Mouse (Mus musculus): ENCODE measurements around the gene Olfr658. TPM values are rescaled to one million over a fixed set of nuclear protein-coding genes. Genes with fewer than 3 reads are reported as not detected.

The Olfr658 gene
- total and polyA plus RNA-seq, 3 experiments, result not detected

DNA sequence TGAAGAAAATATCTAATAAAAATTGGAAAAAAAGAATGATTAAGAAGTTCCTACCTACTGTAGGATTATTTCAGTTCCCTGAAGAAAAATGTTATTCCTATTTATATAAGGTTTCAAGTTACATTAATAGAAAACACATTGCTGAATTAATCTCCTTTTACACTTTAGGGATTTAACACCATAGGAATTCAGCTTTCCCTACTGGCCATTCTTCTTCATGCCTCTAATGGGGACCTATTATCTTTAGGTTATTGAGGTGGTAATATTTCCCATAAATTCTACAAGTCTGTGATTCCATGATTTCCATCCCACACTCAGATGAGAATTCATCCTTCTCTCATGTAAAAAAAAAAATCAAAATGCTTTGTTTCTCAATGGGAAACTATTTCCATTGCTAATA is 22.6 kb downstream of the Olfr658 start, which contains the start of gene Olfr657:
TSS of gene Olfr657 (plus strand) at position 301 of the 400 bp plus-strand sequence.
- Histone ChIP-seq H3K4me3 (ENCODE audit: control insufficient read depth in 1 of 2, insufficient read depth in 1 of 2, low read depth in 2 of 2, low read length in 2 of 2) (no peak within 1 kb of the TSS), H3K36me3 (ENCODE audit: control insufficient read depth in 1 of 2, insufficient read depth in 2 of 2, low read length in 2 of 2) (no peaks in the 10 kb centered on the region), H3K9ac (ENCODE audit: control insufficient read depth, low read depth, low read length, poor library complexity, severe bottlenecking) (no peak within 1 kb of the TSS), H3K79me2 (ENCODE audit: control insufficient read depth, insufficient read depth, low read length, poor library complexity) (no peaks in the 10 kb centered on the region), H3K4me1 (ENCODE audit: control insufficient read depth in 1 of 2, insufficient read depth in 2 of 2, low read length in 2 of 2) (no peaks in the 10 kb centered on the region), H3K9me3 (replicated peaks; ENCODE audit: insufficient read depth, low read length) (no peaks in the 10 kb centered on the region), H3K27ac (ENCODE audit: control insufficient read depth, low read depth, low read length) (no peak within 1 kb of the TSS), H3K27me3 (ENCODE audit: control insufficient read depth in 1 of 2, insufficient read depth in 2 of 2, low read length in 2 of 2) (no peaks in the 10 kb centered on the region)
- no peak for DNase-seq (ENCODE audit: low read depth, low spot score)
- TF ChIP-seq RAD21 (IDR thresholded peaks at IDR 0.05; ENCODE audit: low read depth, low read length) (no peak), USF1 (IDR thresholded peaks at IDR 0.05; ENCODE audit: low read depth, low read length) (no peak), SMC3 (IDR thresholded peaks at IDR 0.05; ENCODE audit: low read depth, low read length) (no peak), MYB (IDR thresholded peaks at IDR 0.05; ENCODE audit: low read depth, low read length) (no peak), ZC3H11A (IDR thresholded peaks at IDR 0.05; ENCODE audit: low read depth, low read length) (no peak), GATA1 (IDR thresholded peaks at IDR 0.05; ENCODE audit: low read depth, low read length) (no peak), BHLHE40 (IDR thresholded peaks at IDR 0.05; ENCODE audit: borderline replicate concordance, low read depth, low read length) (no peak), EP300 (IDR thresholded peaks at IDR 0.05; ENCODE audit: low read depth in 1 of 2, low read length in 2 of 2) (no peak), CHD1 (IDR thresholded peaks at IDR 0.05; ENCODE audit: low read depth, low read length) (no peak), CTCF (IDR thresholded peaks at IDR 0.05 in 2 of 3, conservative IDR thresholded peaks at IDR 0.05 in 1 of 3; ENCODE audit: control insufficient read depth in 1 of 3, insufficient read depth in 1 of 3, low read depth in 2 of 3, low read length in 3 of 3, poor library complexity in 1 of 3, severe bottlenecking in 1 of 3) (no peak), ZMIZ1 (IDR thresholded peaks at IDR 0.05; ENCODE audit: low read depth, low read length) (no peak), POLR2AphosphoS5 (IDR thresholded peaks at IDR 0.05; ENCODE audit: borderline replicate concordance, low read depth, low read length) (no peak), ZKSCAN1 (IDR thresholded peaks at IDR 0.05; ENCODE audit: low read depth, low read length) (no peak), GABPA (IDR thresholded peaks at IDR 0.05; ENCODE audit: low read depth, low read length) (no peak), NELFE (IDR thresholded peaks at IDR 0.05; ENCODE audit: low read depth, low read length) (no peak), MEF2A (IDR thresholded peaks at IDR 0.05; ENCODE audit: extremely low read depth, insufficient replicate concordance, low read depth, low read length, poor library complexity, severe bottlenecking) (no peak)

- DNase-seq (ENCODE audit: low read depth, low spot score), result no peak
- Histone ChIP-seq H3K4me3 (ENCODE audit: control insufficient read depth in 1 of 2, insufficient read depth in 1 of 2, low read depth in 2 of 2, low read length in 2 of 2) (no peak within 1 kb of the TSS), H3K9me3 (replicated peaks; ENCODE audit: insufficient read depth, low read length) (no peaks in the 10 kb centered on the region), H3K4me1 (ENCODE audit: control insufficient read depth in 1 of 2, insufficient read depth in 2 of 2, low read length in 2 of 2) (no peaks in the 10 kb centered on the region), H3K27ac (ENCODE audit: control insufficient read depth, low read depth, low read length) (no peak within 1 kb of the TSS), H3K27me3 (ENCODE audit: control insufficient read depth in 1 of 2, insufficient read depth in 2 of 2, low read length in 2 of 2) (no peaks in the 10 kb centered on the region), H3K36me3 (ENCODE audit: control insufficient read depth in 1 of 2, insufficient read depth in 2 of 2, low read length in 2 of 2) (no peaks in the 10 kb centered on the region), H3K79me2 (ENCODE audit: control insufficient read depth, insufficient read depth, low read length, poor library complexity) (no peaks in the 10 kb centered on the region), H3K9ac (ENCODE audit: control insufficient read depth, low read depth, low read length, poor library complexity, severe bottlenecking) (no peak within 1 kb of the TSS)
- TF ChIP-seq SIN3A (IDR thresholded peaks at IDR 0.05; ENCODE audit: low read length) (no peak), NELFE (IDR thresholded peaks at IDR 0.05; ENCODE audit: low read depth, low read length) (no peak), CTCF (IDR thresholded peaks at IDR 0.05 in 2 of 3, conservative IDR thresholded peaks at IDR 0.05 in 1 of 3; ENCODE audit: control insufficient read depth in 1 of 3, insufficient read depth in 1 of 3, low read depth in 2 of 3, low read length in 3 of 3, poor library complexity in 1 of 3, severe bottlenecking in 1 of 3) (no peak), POLR2A (IDR thresholded peaks at IDR 0.05; ENCODE audit: control insufficient read depth in 1 of 2, insufficient read depth in 1 of 2, low read depth in 1 of 2, low read length in 2 of 2, poor library complexity in 1 of 2) (no peak), GATA1 (IDR thresholded peaks at IDR 0.05; ENCODE audit: low read depth, low read length) (no peak)
These were observed 33.5 kb downstream of the Olfr658 start, which contains the start of gene Olfr656 for GRCm38 (mm10) chr7:104613655-104614054. Gene Olfr656, plus strand, starts transcription at chr7:104613955.

All from MEL (cell line).